Mouse (Mus musculus) hindbrain, embryonic 13.5 days (tissue): Measurements from ENCODE around the gene Smo. TPM values are rescaled to one million over a fixed set of nuclear protein-coding genes. Genes with fewer than 3 reads are reported as not detected.

Source experiments
- polyA plus RNA-seq: library from polyadenylated mRNA; unstranded; fragments of >200 nt; fragmentation: Nextera tagmentation; extraction: Ambion mirVana; gene quantifications from 2 replicates; pipeline ENCODE4 v1.2.1, GENCODE M21; 2015

Gene Smo
- polyA plus RNA-seq, 1 experiment from 2014 or later: 16.2 TPM

Other genes with a start within 250 kb of the Smo start
- 20.1 and 20.5 TPM in 2 replicates for gene Kcp, start 227.6 kb upstream of the Smo start, polyA plus RNA-seq
- 2.1 and 2.7 TPM in 2 replicates for gene Irf5, start 208.9 kb upstream of the Smo start, polyA plus RNA-seq
- gene Tnpo3, start 125.6 kb upstream of the Smo start, polyA plus RNA-seq: 92.0 and 95.9 TPM in 2 replicates
- gene Tspan33, start 41.3 kb upstream of the Smo start, polyA plus RNA-seq: 8.4 and 9.9 TPM in 2 replicates
- gene Ahcyl2, start 32.5 kb downstream of the Smo start, polyA plus RNA-seq: 18.0 and 18.2 TPM in 2 replicates
- gene Strip2, start 181.5 kb downstream of the Smo start, polyA plus RNA-seq: 2.6 and 2.8 TPM in 2 replicates